Mouse (Mus musculus) limb, embryonic 14.5 days (tissue): ENCODE results near the gene H2afz. TPM values are rescaled to one million over a fixed set of nuclear protein-coding genes. Genes with fewer than 3 reads are reported as not detected.

Source experiments
- ATAC-seq: fragments of 200-750 bp; cut with Nextera tagmentation; 2 replicates; pipeline ENCODE4 v1.8.0; 2017; ENCODE audit warnings: low read depth, moderate number of reproducible peaks, moderate TSS enrichment; ENCODE audit not compliant: low FRiP score
- DNase-seq: peaks from one replicate; pipeline ENCODE4 v3.0.0-alpha.2; 2015; ENCODE audit warnings: low spot score
- H3K27ac ChIP-seq: fragments of 300-500 bp; sonication (generic); replicated peaks from 2 replicates; pipeline ENCODE4 v1.5.1; 2014; ENCODE audit warnings: low read depth, mild to moderate bottlenecking, low read length, moderate library complexity, mixed read lengths
- H3K27me3 ChIP-seq: fragments of 300-500 bp; sonication (generic); 2 replicates; pipeline ENCODE4 v1.6.1; 2014; ENCODE audit warnings: low read length, mixed read lengths; ENCODE audit not compliant: control insufficient read depth, insufficient read depth
- H3K36me3 ChIP-seq: fragments of 300-500 bp; sonication (generic); 2 replicates; pipeline ENCODE4 v1.6.1; 2014; ENCODE audit warnings: mild to moderate bottlenecking, low read length, moderate library complexity, mixed read lengths; ENCODE audit not compliant: control insufficient read depth, insufficient read depth
- H3K4me1 ChIP-seq: fragments of 300-500 bp; sonication (generic); 2 replicates; pipeline ENCODE4 v1.6.1; 2014; ENCODE audit warnings: antibody characterized with exemption, low read length, mixed read lengths; ENCODE audit not compliant: control insufficient read depth, insufficient read depth
- H3K4me2 ChIP-seq: fragments of 300-500 bp; sonication (generic); replicated peaks from 2 replicates; pipeline ENCODE4 v1.6.1; 2014; ENCODE audit warnings: low read depth, mild to moderate bottlenecking, low read length, moderate library complexity; ENCODE audit not compliant: severe bottlenecking
- H3K4me3 ChIP-seq: fragments of 300-500 bp; sonication (generic); replicated peaks from 2 replicates; pipeline ENCODE4 v1.5.1; 2014; ENCODE audit warnings: low read length
- H3K9ac ChIP-seq: fragments of 300-500 bp; sonication (generic); 2 replicates; pipeline ENCODE4 v1.6.1; 2014; ENCODE audit warnings: mild to moderate bottlenecking, low read depth, low read length, moderate library complexity; ENCODE audit not compliant: severe bottlenecking
- H3K9me3 ChIP-seq: fragments of 300-500 bp; sonication (generic); 2 replicates; pipeline ENCODE4 v1.6.1; 2016; ENCODE audit warnings: low read length; ENCODE audit not compliant: control insufficient read depth
- POLR2A ChIP-seq: fragments of 200-500 bp; IDR thresholded peaks from 2 replicates; pipeline ENCODE4 v1.8.0; 2012; ENCODE audit warnings: inconsistent platforms, mild to moderate bottlenecking, moderate library complexity, borderline replicate concordance; ENCODE audit not compliant: insufficient read depth, insufficient read length; ENCODE audit errors: extremely low read depth
- WGBS: fragments of 180-500 bp; shearing (Covaris S2); extraction: QIAGEN DNeasy Blood & Tissue Kit; methylation state at CpG from one replicate; pipeline ENCODE4 v1.1.7; 2014; 5-methylcytosine and 5-hydroxymethylcytosine counted together
- polyA plus RNA-seq, 2 experiments: library from polyadenylated mRNA; depleted of rRNA in 1 of 2; stranded (reverse) in 1 of 2; unstranded in 1 of 2; fragments of >200 nt; fragmentation: Nextera tagmentation in 1 of 2; extraction: Ambion mirVana in 1 of 2; gene quantifications; 2 replicates each; pipeline versions ENCODE4 v1.2.1 to v1.2.3; 2012 to 2014

H2afz gene
- polyA plus RNA-seq, 2 experiments, result 1,069 to 1,399 TPM

GRCm38 (mm10) chr3:137868094-137868913, 4.0 kb downstream of the H2afz start:
- no peaks in the 10 kb centered on the region for H3K27me3 ChIP-seq
- peaks cover 8% of the 10 kb centered on the region for H3K36me3 ChIP-seq
- TF ChIP-seq POLR2A, result no peak
- 4% methylated on average over 20 of the region's 26 CpGs for WGBS
- H3K4me3 ChIP-seq, result peak overlapping the region; percentile 67
- DNase-seq (peak; percentile 11), ATAC-seq (no peak)
- H3K9ac ChIP-seq, result peak overlapping the region; percentile 98
- peaks cover 8% of the 10 kb centered on the region for H3K4me1 ChIP-seq
- no peaks in the 10 kb centered on the region for H3K9me3 ChIP-seq
- peak overlapping the region; percentile 98 for H3K27ac ChIP-seq
- peak overlapping the region; percentile 74 for H3K4me2 ChIP-seq

GRCm38 (mm10) chr3:137869395-137869794, 5.1 kb downstream of the H2afz start:
- H3K27me3 ChIP-seq, result no peaks in the 10 kb centered on the region
- H3K4me1 ChIP-seq, result peaks cover 8% of the 10 kb centered on the region
- H3K4me2 ChIP-seq, result no peak overlapping the region
- 95% methylated on average over 9 of the region's 9 CpGs for WGBS
- H3K36me3 ChIP-seq, result peaks cover 8% of the 10 kb centered on the region
- H3K4me3 ChIP-seq, result no peak overlapping the region
- no peak for DNase-seq
- H3K27ac ChIP-seq, result no peak overlapping the region
- H3K9ac ChIP-seq, result no peak overlapping the region
- ATAC-seq, result no peak
- no peak for TF ChIP-seq POLR2A
- no peaks in the 10 kb centered on the region for H3K9me3 ChIP-seq

GRCm38 (mm10) chr3:137879313-137879712, 15.0 kb downstream of the H2afz start:
- Histone ChIP-seq H3K9ac (no peak overlapping the region), H3K9me3 (0 out of 2 replicates have a peak, but pooled peaks cover 4% of the 10 kb centered on the region), H3K4me3 (no peak overlapping the region), H3K27ac (no peak overlapping the region), H3K27me3 (no peaks in the 10 kb centered on the region), H3K4me2 (no peak overlapping the region), H3K36me3 (no peaks in the 10 kb centered on the region), H3K4me1 (no peaks in the 10 kb centered on the region)
- TF ChIP-seq POLR2A, result no peak
- no peak for DNase-seq
- WGBS, result 88% methylated on average over 3 of the region's 3 CpGs
- no peak for ATAC-seq

- Histone ChIP-seq H3K4me3 (no peak overlapping the region), H3K4me1 (no peaks in the 10 kb centered on the region), H3K27me3 (no peaks in the 10 kb centered on the region), H3K27ac (no peak overlapping the region), H3K9ac (no peak overlapping the region), H3K9me3 (0 out of 2 replicates have a peak, but pooled peaks cover 4% of the 10 kb centered on the region), H3K36me3 (no peaks in the 10 kb centered on the region), H3K4me2 (no peak overlapping the region)
- 86% methylated on average over 4 of the region's 4 CpGs for WGBS
- ATAC-seq (no peak), DNase-seq (no peak)
- TF ChIP-seq POLR2A, result no peak
Measured at GRCm38 (mm10) chr3:137880109-137880748, 15.9 kb downstream of the H2afz start.

GRCm38 (mm10) chr3:137881093-137881492, 16.8 kb downstream of the H2afz start:
- H3K27ac ChIP-seq, result no peak overlapping the region
- no peak overlapping the region for H3K9ac ChIP-seq
- no peaks in the 10 kb centered on the region for H3K4me1 ChIP-seq
- WGBS, result 96% methylated on average over 5 of the region's 5 CpGs
- no peak overlapping the region for H3K4me3 ChIP-seq
- ATAC-seq (no peak), DNase-seq (no peak)
- H3K36me3 ChIP-seq, result no peaks in the 10 kb centered on the region
- H3K4me2 ChIP-seq, result no peak overlapping the region
- no peaks in the 10 kb centered on the region for H3K27me3 ChIP-seq
- H3K9me3 ChIP-seq, result 0 out of 2 replicates have a peak, but pooled peaks cover 4% of the 10 kb centered on the region
- TF ChIP-seq POLR2A, result no peak
